In genomic region chr13:106810156-106810555, GRCm38 (mm10) we compare ENCODE assay signal across 23 mouse cellular contexts.
"Had no signal": no experiment of that assay in that cellular context is flagged by ENCODE, and none has a peak within 500 bp of the region (broad histone marks: within the 10 kb centered on the region; RNA-seq: fewer than 3 reads in every experiment).

No protein-coding gene starts in this region.

- H3K27ac ChIP-seq: heart, embryonic 10.5 days; heart, embryonic 13.5 days; heart, embryonic 15.5 days; hindbrain, embryonic 13.5 days; hindbrain, embryonic 15.5 days; hindbrain, postnatal 0 days; limb, embryonic 13.5 days; limb, embryonic 15.5 days; liver, embryonic 12.5 days; liver, embryonic 14.5 days had no signal

- H3K4me2 ChIP-seq: heart, embryonic 13.5 days; heart, embryonic 15.5 days; hindbrain, embryonic 13.5 days; hindbrain, embryonic 15.5 days; limb, embryonic 13.5 days; limb, embryonic 15.5 days; liver, embryonic 12.5 days had no signal

- DNase-seq: gastrocnemius, postnatal 14 days; gastrocnemius, postnatal 36 days; heart, adult 18-20 months; heart, postnatal 14 days; heart, postnatal 36 days; kidney, adult 18-20 months; kidney, adult 8-10 months; kidney, postnatal 10 days; kidney, postnatal 25 days; kidney, postnatal 4 days; left cerebral cortex, postnatal 4 days had no signal

- H3K9me3 ChIP-seq: heart, embryonic 10.5 days; heart, embryonic 13.5 days; heart, embryonic 15.5 days; hindbrain, embryonic 13.5 days; hindbrain, embryonic 15.5 days; limb, embryonic 13.5 days; limb, embryonic 15.5 days; liver, embryonic 12.5 days had no signal

- H3K9ac ChIP-seq: heart, embryonic 13.5 days; heart, embryonic 15.5 days; hindbrain, embryonic 13.5 days; hindbrain, embryonic 15.5 days; limb, embryonic 13.5 days; limb, embryonic 15.5 days; liver, embryonic 12.5 days; liver, embryonic 14.5 days had no signal

- H3K27me3 ChIP-seq: heart, embryonic 13.5 days; heart, embryonic 15.5 days; hindbrain, embryonic 13.5 days; hindbrain, embryonic 15.5 days; limb, embryonic 13.5 days; limb, embryonic 15.5 days; liver, embryonic 12.5 days had no signal

- H3K4me1 ChIP-seq: heart, embryonic 10.5 days; heart, embryonic 13.5 days; heart, embryonic 15.5 days; hindbrain, embryonic 13.5 days; hindbrain, embryonic 15.5 days; limb, embryonic 13.5 days; limb, embryonic 15.5 days; liver, embryonic 12.5 days had no signal

- H3K4me3 ChIP-seq: heart, embryonic 10.5 days; heart, embryonic 13.5 days; heart, embryonic 15.5 days; hindbrain, embryonic 13.5 days; hindbrain, embryonic 15.5 days; limb, embryonic 13.5 days; limb, embryonic 15.5 days; liver, embryonic 12.5 days had no signal

- ATAC-seq: forebrain, embryonic 16.5 days; hindbrain, postnatal 0 days; intestine, postnatal 0 days; liver, embryonic 12.5 days had no signal
